Mouse (Mus musculus) T-cell, adult 66 days (primary cell): ENCODE data around the gene Rap1a. TPM values are rescaled to one million over a fixed set of nuclear protein-coding genes. Genes with fewer than 3 reads are reported as not detected.

Experiments
- total RNA-seq, 2 experiments: library from RNA; stranded (reverse); gene quantifications; 3 replicates in 1 of 2; 4 replicates in 1 of 2; pipeline ENCODE4 v1.2.4; 2023

Rap1a gene
- 100 to 1,000 TPM; 119 to 129 TPM for total RNA-seq

DNA sequence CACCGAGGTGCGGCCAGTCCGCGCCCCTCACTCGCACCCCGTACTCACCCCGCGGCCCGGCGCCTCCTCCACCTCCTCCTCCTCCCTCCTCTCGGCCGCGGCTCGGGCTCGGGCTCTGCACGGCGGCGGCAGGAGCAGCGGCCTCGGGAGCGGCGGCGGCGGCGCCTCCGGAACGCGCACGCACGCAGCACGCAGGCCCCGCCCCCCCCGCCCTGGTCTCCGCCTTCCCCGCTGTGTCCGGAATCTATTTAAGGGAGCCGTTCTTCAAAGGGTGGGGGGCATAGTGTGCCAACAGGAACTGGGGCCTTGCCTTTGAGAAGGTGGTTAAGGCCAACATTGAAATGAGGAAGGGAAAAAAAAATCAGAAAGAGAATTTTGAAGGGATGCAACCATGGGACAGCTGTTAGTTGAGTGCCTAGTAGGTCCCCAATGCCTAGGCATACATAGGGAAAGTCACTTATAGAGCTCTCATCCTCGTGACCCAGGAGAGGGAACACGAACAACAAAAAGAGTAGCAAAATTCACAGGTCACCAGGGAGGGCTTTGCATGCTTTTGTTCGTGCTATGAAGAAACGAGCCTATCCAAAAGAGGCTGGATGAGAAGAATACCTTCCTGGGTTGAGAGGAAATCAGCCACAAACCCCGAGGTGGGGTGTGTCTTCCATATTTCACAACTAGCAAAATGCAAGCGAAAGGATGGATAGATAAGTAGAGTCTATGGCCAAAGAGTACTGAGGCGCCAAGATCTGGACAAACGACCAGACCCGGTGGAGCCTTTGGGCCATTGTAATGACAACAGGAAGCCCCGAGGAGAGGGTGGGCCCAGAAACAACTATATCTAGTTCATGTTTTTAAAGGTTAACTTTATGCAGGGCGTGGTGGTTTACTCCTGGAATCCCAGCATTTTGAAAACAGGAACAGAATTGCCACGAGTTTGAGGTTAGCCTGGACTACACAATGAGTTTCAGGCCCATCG is at the start of gene Rap1a:
Gene Rap1a, minus strand, starts transcription at position 146 of the 976 bp plus-strand sequence.

DNA sequence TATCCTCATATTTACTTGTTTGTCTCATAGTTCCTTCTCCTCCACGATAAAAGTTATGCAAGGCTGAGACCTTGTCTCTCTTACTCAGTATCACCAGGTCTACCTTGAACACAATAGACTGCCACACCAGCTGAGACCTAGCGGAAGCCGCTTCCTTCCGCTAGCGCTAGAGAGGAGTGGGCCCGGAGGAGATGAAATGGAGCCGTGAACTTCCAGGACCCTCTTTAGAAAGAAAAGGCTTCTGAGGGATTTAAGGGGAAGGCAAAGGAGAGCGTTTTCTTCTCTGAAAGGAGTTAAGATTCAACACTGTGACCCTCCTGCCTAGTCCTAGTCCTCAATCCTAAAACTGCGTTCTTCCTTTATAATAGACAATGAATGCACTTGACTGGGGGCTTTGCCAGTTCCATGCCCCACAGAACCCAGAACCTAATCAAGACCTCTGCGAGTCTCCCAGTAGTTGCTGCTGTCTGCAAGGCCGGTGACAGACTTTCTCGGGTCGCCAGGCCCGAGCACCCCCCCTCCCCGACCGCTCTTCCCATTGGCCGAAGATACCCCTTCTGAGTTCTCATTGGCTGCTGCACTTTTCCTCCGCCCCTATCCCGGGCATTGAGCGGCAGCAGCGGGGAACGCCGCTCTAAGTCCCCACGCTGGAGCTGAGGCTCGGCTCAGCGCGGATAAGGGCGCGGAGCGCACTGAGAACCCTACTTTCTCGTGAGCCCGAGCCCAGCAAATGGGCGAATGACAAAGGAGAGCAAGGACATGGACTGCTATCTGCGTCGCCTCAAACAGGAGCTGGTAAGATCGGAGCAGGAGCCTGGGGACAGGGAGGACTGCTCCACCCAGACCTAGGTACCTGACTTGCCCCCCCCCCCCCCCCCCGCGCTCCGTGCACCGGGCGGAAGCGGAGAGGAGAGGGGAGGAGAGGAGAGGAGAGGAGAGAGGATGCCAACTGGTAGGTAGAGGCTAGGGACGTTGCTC is 96.8 kb downstream of the Rap1a start, which contains the start of gene Inka2:
Gene Inka2, plus strand, starts transcription at position 569 of the 978 bp plus-strand sequence.

GRCm38 (mm10) chr3:105687324-105688060 is 113.6 kb downstream of the Rap1a start, which contains the start of gene Ddx20:
TSS of gene Ddx20 (minus strand) at chr3:105687574.

Other genes starting within 250 kb of the Rap1a start
- 10 to 100 TPM; 30.1 TPM for gene Ddx20, start 113.8 kb downstream of the Rap1a start, total RNA-seq
- gene Inka2, start 96.7 kb downstream of the Rap1a start, total RNA-seq = 1 to 10 TPM; 2.2 to 2.5 TPM
- not detected for gene Adora3, start 69.5 kb upstream of the Rap1a start, total RNA-seq
- not detected for gene Tmigd3, start 69.6 kb upstream of the Rap1a start, total RNA-seq
- gene I830077J02Rik, start 131.3 kb upstream of the Rap1a start, total RNA-seq = 1 to 10 TPM; 1.5 to 2.5 TPM
- 10 to 100 TPM; 52.1 to 52.4 TPM for gene Wdr77, start 158.0 kb upstream of the Rap1a start, total RNA-seq
- gene Atp5f1, start 158.8 kb upstream of the Rap1a start, total RNA-seq = 100 to 1,000 TPM; 127 to 129 TPM
- gene Ovgp1, start 172.4 kb upstream of the Rap1a start, total RNA-seq = 1 to 10 TPM; 5.3 to 5.9 TPM
- not detected for gene Pifo, start 213.3 kb upstream of the Rap1a start, total RNA-seq
- gene Chil5, start 231.5 kb upstream of the Rap1a start, total RNA-seq = 1 to 10 TPM; 3.6 to 5.0 TPM